Mouse (Mus musculus): ENCODE measurements around the gene Scnm1. TPM values are rescaled to one million over a fixed set of nuclear protein-coding genes. Genes with fewer than 3 reads are reported as not detected.
A peak's percentile ranks its signal among the peaks of the same experiment; 100 is the strongest.
"Not testable (repeated sequence)": the region's sequence is repeated elsewhere in the genome, so short reads cannot be mapped to it uniquely, and the experiment has no call there.

Scnm1 gene
- total and polyA plus RNA-seq, 2 experiments from 2014 or later: 38.2 to 57.6 TPM

DNA sequence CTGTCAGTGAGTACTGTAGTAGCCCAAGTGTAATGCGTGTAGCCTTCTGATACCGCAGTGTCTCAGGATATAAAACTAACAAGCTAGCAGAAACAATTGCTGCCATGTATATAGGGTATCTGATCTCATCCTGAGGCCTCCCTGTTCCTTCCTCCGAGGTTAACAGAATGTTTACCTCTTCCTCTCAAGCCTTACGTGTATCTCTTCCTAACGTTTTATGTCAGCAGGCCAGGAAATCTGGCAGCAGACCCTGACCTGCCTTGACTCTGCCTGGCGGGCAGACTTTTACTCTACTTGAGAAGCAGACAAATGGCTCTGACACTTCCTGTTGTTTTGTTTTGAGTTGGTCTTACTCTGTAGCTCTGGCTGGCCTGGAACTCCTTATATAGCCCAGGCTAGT, 12.2 kb downstream of the Scnm1 start:
- H3K27ac ChIP-seq (ENCODE audit: low read depth): peak overlapping the region; percentile 81
- H3K27me3 ChIP-seq (ENCODE audit: control insufficient read depth, insufficient read depth, low read length): no peaks in the 10 kb centered on the region
- H3K4me2 ChIP-seq (ENCODE audit: low read depth, low read length): no peak overlapping the region
- no peak overlapping the region for H3K9ac ChIP-seq (replicated peaks; ENCODE audit: low read depth, low read length)
- peaks cover 11% of the 10 kb centered on the region; the same call in 1 of the 2 replicates for H3K4me1 ChIP-seq (ENCODE audit: control insufficient read depth, insufficient read depth)
- ATAC-seq (ENCODE audit: insufficient read depth, low read depth) (peak; percentile 61), DNase-seq (ENCODE audit: low spot score) (no peak)
- peaks cover 52% of the 10 kb centered on the region for H3K36me3 ChIP-seq (replicated peaks; ENCODE audit: control insufficient read depth, insufficient read depth, low read length)
- WGBS: 62% methylated on average over 6 of the region's 6 CpGs
- TF ChIP-seq EP300 (IDR thresholded peaks at IDR 0.05; ENCODE audit: low read depth) (peak; percentile 54; the same call in 1 of the 2 replicates), CTCF (IDR thresholded peaks at IDR 0.05; ENCODE audit: low read depth) (no peak)
- H3K9me3 ChIP-seq (replicated peaks; ENCODE audit: control insufficient read depth, low read length): no peaks in the 10 kb centered on the region
- H3K4me3 ChIP-seq (ENCODE audit: low read depth, low read length): no peak overlapping the region

DNA sequence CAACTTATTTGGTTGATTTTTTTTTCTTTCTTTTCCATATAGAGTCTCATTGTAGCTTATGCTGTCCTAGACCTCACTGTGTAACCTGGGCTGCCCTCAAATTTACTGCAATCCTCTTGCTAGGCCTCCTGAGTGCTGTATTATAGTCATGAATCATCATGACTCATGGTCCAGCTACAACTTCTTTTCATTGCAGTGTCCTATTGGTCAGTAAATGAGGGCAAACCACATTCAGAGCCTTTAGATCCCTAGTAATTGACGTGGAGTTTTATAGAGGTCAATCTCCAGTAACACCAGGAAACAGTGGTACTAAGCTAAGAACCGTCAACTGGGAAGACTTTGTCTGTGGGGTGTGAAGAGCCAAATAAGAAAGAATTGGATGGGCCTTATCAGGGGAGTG, 16.1 kb downstream of the Scnm1 start:
- WGBS: 79% methylated on average over 2 of the region's 2 CpGs
- Histone ChIP-seq H3K4me2 (ENCODE audit: low read depth, low read length) (no peak overlapping the region), H3K27me3 (ENCODE audit: control insufficient read depth, insufficient read depth, low read length) (no peaks in the 10 kb centered on the region), H3K9me3 (replicated peaks; ENCODE audit: control insufficient read depth, low read length) (no peaks in the 10 kb centered on the region), H3K9ac (replicated peaks; ENCODE audit: low read depth, low read length) (no peak overlapping the region), H3K4me3 (ENCODE audit: low read depth, low read length) (no peak overlapping the region), H3K36me3 (replicated peaks; ENCODE audit: control insufficient read depth, insufficient read depth, low read length) (peaks cover 53% of the 10 kb centered on the region), H3K4me1 (ENCODE audit: control insufficient read depth, insufficient read depth) (no peaks in the 10 kb centered on the region), H3K27ac (ENCODE audit: low read depth) (no peak overlapping the region)
- ATAC-seq (ENCODE audit: insufficient read depth, low read depth) (no peak), DNase-seq (ENCODE audit: low spot score) (no peak)
- TF ChIP-seq EP300 (IDR thresholded peaks at IDR 0.05; ENCODE audit: low read depth) (no peak), CTCF (IDR thresholded peaks at IDR 0.05; ENCODE audit: low read depth) (no peak)

DNA sequence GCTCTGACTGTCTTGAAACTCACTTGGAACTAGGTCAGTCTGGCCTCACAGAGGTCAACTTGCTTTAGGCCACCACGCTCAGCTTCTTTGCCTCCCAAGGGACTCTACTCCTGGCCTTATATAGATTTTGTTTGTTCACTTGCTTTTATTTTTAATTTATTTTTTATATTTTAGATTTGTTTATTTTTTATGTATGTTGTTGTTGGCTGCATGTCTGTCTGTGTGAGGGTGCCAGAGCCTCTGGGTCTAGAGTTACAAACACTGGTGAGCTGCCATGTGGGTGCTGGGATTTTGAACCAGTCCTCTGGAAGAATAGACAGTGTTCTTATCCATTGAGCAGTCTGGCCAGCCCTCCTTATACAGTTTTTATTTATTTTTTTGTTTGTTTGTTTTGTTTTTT, 21.1 kb downstream of the Scnm1 start:
- no peak overlapping the region for H3K4me3 ChIP-seq (ENCODE audit: low read depth, low read length)
- H3K9ac ChIP-seq (replicated peaks; ENCODE audit: low read depth, low read length): no peak overlapping the region
- H3K4me2 ChIP-seq (ENCODE audit: low read depth, low read length): no peak overlapping the region
- H3K27me3 ChIP-seq (ENCODE audit: control insufficient read depth, insufficient read depth, low read length): no peaks in the 10 kb centered on the region
- DNase-seq (ENCODE audit: low spot score): no peak
- WGBS: 90% methylated on average over 1 of the region's 1 CpGs
- no peak for TF ChIP-seq EP300 (IDR thresholded peaks at IDR 0.05; ENCODE audit: low read depth)
- no peak for TF ChIP-seq CTCF (IDR thresholded peaks at IDR 0.05; ENCODE audit: low read depth)
- ATAC-seq (ENCODE audit: insufficient read depth, low read depth): no peak
- no peaks in the 10 kb centered on the region for H3K9me3 ChIP-seq (replicated peaks; ENCODE audit: control insufficient read depth, low read length)
- no peak overlapping the region for H3K27ac ChIP-seq (ENCODE audit: low read depth)
- peaks cover 6% of the 10 kb centered on the region for H3K4me1 ChIP-seq (ENCODE audit: control insufficient read depth, insufficient read depth)
- H3K36me3 ChIP-seq (replicated peaks; ENCODE audit: control insufficient read depth, insufficient read depth, low read length): peaks cover 6% of the 10 kb centered on the region

DNA sequence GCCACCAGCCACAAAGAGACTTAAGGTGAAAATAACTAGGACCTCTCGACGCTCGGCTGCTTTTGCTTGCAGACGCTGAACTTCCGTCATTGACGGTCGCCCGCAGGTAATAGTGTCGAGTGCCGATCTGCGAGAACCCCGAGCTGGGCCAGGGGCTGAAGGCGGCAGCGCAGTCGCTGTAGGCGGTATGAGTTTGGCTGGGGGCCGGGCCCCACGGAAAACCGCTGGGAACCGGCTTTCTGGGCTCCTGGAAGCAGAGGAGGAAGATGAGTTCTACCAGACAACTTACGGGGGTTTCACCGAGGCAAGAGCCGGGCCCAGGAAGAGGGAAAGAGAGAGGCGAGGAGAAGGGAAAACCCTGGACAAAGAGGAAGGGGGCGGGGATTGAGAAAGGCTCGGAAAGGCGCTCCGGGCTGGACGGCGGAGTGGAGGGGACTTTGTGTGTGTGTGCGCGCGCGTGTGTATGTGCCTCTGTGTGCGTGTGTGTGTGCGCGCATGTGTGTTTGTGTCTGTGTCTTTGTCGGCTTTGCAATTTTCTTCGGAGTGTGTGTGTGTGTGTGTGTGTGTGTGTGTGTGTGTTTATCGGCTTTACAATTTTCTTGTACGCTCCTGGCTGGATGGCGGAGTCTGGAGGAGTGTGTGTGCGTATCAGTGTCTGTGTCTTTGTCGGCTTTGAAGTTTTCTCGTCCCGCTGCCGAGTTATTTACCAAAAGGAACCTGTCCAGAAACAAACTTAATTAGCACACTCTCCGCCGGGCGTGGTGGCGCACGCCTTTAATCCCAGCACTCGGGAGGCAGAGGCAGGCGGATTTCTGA, 22.7 kb downstream of the Scnm1 start, which contains the start of gene Vps72:
Gene Vps72, plus strand, starts transcription at position 112 of the 816 bp plus-strand sequence.
- Histone ChIP-seq H3K36me3 (replicated peaks; ENCODE audit: control insufficient read depth, insufficient read depth, low read length) (peaks cover 5% of the 10 kb centered on the region; the same call in 1 of the 2 replicates), H3K4me3 (ENCODE audit: low read depth, low read length) (peak within 1 kb of the TSS; percentile 87), H3K27me3 (ENCODE audit: control insufficient read depth, insufficient read depth, low read length) (no peaks in the 10 kb centered on the region), H3K27ac (ENCODE audit: low read depth) (peak within 1 kb of the TSS; percentile 95), H3K9ac (replicated peaks; ENCODE audit: low read depth, low read length) (peak within 1 kb of the TSS; percentile 85), H3K4me2 (ENCODE audit: low read depth, low read length) (peak within 1 kb of the TSS; percentile 63), H3K4me1 (ENCODE audit: control insufficient read depth, insufficient read depth) (peaks cover 6% of the 10 kb centered on the region), H3K9me3 (replicated peaks; ENCODE audit: control insufficient read depth, low read length) (no peaks in the 10 kb centered on the region)
- TF ChIP-seq CTCF (IDR thresholded peaks at IDR 0.05; ENCODE audit: low read depth): no peak
- 0 out of 2 replicates have a peak, but pooled peaks have one; percentile 50 for TF ChIP-seq EP300 (IDR thresholded peaks at IDR 0.05; ENCODE audit: low read depth)
- ATAC-seq (ENCODE audit: insufficient read depth, low read depth) (peak; percentile 71), DNase-seq (ENCODE audit: low spot score) (peak; percentile 94)
- WGBS: under 1% methylated on average over 53 of the region's 54 CpGs

DNA sequence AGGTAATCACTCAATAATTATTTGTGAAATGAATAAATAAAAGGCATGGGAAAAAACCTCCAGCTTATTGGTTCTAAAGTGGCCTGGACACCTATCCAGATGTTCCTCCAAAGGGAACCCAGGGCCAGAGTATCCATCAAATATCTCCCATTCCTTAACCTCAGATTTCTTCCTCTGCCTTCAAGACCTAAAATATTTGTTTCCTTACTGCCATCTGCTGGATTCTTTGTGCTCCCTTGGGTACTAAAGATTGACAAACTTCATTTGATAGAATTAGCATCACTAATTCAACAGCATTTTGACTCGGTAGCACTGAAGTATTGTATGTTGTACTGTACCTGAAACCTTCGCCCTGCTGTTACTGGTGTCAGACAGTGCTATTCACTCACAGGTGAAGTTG, 25.9 kb downstream of the Scnm1 start:
- DNase-seq (ENCODE audit: low spot score): no peak
- Histone ChIP-seq H3K9me3 (replicated peaks; ENCODE audit: control insufficient read depth, low read length) (no peaks in the 10 kb centered on the region), H3K4me3 (ENCODE audit: low read depth, low read length) (no peak overlapping the region), H3K4me2 (ENCODE audit: low read depth, low read length) (no peak overlapping the region), H3K9ac (replicated peaks; ENCODE audit: low read depth, low read length) (no peak overlapping the region), H3K4me1 (ENCODE audit: control insufficient read depth, insufficient read depth) (peaks cover 14% of the 10 kb centered on the region), H3K36me3 (replicated peaks; ENCODE audit: control insufficient read depth, insufficient read depth, low read length) (no peaks in the 10 kb centered on the region; the same call in 1 of the 2 replicates), H3K27ac (ENCODE audit: low read depth) (no peak overlapping the region), H3K27me3 (ENCODE audit: control insufficient read depth, insufficient read depth, low read length) (no peaks in the 10 kb centered on the region)
- 64% methylated on average over 2 of the region's 2 CpGs for WGBS
- TF ChIP-seq EP300 (IDR thresholded peaks at IDR 0.05; ENCODE audit: low read depth) (no peak), CTCF (IDR thresholded peaks at IDR 0.05; ENCODE audit: low read depth) (peak; percentile 35)
- ATAC-seq (ENCODE audit: insufficient read depth, low read depth): no peak

DNA sequence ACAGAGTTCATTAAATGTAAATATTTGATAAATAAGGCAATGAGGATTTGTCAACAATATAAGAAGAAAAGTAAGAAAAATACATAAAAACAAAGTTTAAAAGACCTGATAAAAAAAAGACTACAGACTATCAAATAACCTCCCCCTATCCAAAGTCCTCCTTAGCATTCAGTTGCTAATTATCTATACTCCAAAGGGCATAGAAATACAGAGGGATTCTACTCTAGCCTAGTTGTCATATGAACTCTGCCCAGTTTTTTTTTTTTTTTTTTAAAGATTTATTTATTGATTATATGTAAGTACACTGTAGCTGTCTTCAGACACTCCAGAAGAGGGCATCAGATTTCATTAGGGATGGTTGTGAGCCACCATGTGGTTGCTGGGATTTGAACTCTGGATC, 26.5 kb downstream of the Scnm1 start:
- not testable (repeated sequence) for DNase-seq (ENCODE audit: low spot score); ATAC-seq (ENCODE audit: insufficient read depth, low read depth); H3K36me3 ChIP-seq (replicated peaks; ENCODE audit: control insufficient read depth, insufficient read depth, low read length); H3K27me3 ChIP-seq (ENCODE audit: control insufficient read depth, insufficient read depth, low read length); H3K9me3 ChIP-seq (replicated peaks; ENCODE audit: control insufficient read depth, low read length)
- peak overlapping the region; percentile 93; the same call in 1 of the 2 replicates for H3K9ac ChIP-seq (replicated peaks; ENCODE audit: low read depth, low read length)
- peak overlapping the region; percentile 90; the same call in 1 of the 2 replicates for H3K27ac ChIP-seq (ENCODE audit: low read depth)
- H3K4me2 ChIP-seq (ENCODE audit: low read depth, low read length): peak overlapping the region; percentile 75
- peaks cover 14% of the 10 kb centered on the region for H3K4me1 ChIP-seq (ENCODE audit: control insufficient read depth, insufficient read depth)
- H3K4me3 ChIP-seq (ENCODE audit: low read depth, low read length): peak overlapping the region; percentile 96

Measured in heart, postnatal 0 days (tissue).